26 mouse cellular contexts compared by ENCODE assay signal in the genomic region with DNA sequence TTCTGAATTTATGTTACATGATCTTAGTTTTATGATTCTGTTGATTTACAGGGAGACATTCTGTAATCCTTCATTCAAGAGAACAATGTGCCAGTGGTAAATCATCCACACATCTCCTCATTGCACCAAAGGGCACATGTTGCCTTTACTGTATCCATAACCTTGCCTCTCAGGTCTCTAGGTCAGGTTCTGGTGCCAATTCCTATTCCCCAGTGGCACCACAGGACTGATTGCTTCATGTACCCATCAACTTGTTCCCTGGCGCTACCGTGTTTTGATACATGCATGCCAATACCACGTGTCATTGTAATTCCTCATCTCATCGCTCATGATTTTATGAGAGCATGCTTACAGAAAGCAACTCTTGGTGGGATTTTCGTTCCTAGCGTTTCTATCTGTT.
DNase-seq lines count a peak whose midpoint lies in the region; ATAC-seq lines count a peak whose summit lies in the region.
"Had no signal": no experiment of that assay in that cellular context is flagged by ENCODE, and none has a peak within 500 bp of the region (broad histone marks: within the 10 kb centered on the region; RNA-seq: fewer than 3 reads in every experiment).

No protein-coding gene starts in this region.

- no peak overlapping the region for H3K9ac ChIP-seq in midbrain, embryonic 11.5 days (ENCODE audit: low read length)
- H3K9ac ChIP-seq in midbrain, embryonic 13.5 days (replicated peaks), result no peak overlapping the region
- H3K9ac ChIP-seq in neural tube, embryonic 15.5 days (replicated peaks), result no peak overlapping the region
- H3K9ac ChIP-seq: forebrain, embryonic 12.5 days; heart, embryonic 13.5 days; limb, embryonic 13.5 days; liver, embryonic 12.5 days; midbrain, embryonic 12.5 days had no signal

- H3K4me1 ChIP-seq in midbrain, embryonic 11.5 days (ENCODE audit: control insufficient read depth, insufficient read depth, low read length), result peaks cover 9% of the 10 kb centered on the region; the same call in 1 of the 2 replicates
- peaks cover 28% of the 10 kb centered on the region for H3K4me1 ChIP-seq in midbrain, embryonic 13.5 days (replicated peaks)
- peaks cover 21% of the 10 kb centered on the region for H3K4me1 ChIP-seq in neural tube, embryonic 15.5 days
- H3K4me1 ChIP-seq: heart, embryonic 13.5 days; limb, embryonic 13.5 days; liver, embryonic 12.5 days had no signal

- H3K4me3 ChIP-seq in midbrain, embryonic 11.5 days (ENCODE audit: low read depth, low read length), result no peak overlapping the region
- H3K4me3 ChIP-seq in midbrain, embryonic 13.5 days (replicated peaks), result no peak overlapping the region
- H3K4me3 ChIP-seq in neural tube, embryonic 15.5 days (replicated peaks), result no peak overlapping the region
- H3K4me3 ChIP-seq: forebrain, embryonic 12.5 days; heart, embryonic 13.5 days; limb, embryonic 13.5 days; liver, embryonic 12.5 days; midbrain, embryonic 12.5 days had no signal

- ATAC-seq in midbrain, embryonic 11.5 days (ENCODE audit: low FRiP score), result no peak
- no peak for ATAC-seq in midbrain, embryonic 13.5 days
- no peak for ATAC-seq in neural tube, embryonic 15.5 days (ENCODE audit: low FRiP score)
- ATAC-seq: inflammation-experienced regulatory T-cells, adult 6 months; liver, embryonic 12.5 days; Patski had no signal

- WGBS in midbrain, embryonic 11.5 days, result 96% methylated on average over 6 of the region's 6 CpGs
- WGBS in midbrain, embryonic 13.5 days, result 90% methylated on average over 6 of the region's 6 CpGs
- 69% methylated on average over 6 of the region's 6 CpGs for WGBS in neural tube, embryonic 15.5 days

- peak; percentile 4 for DNase-seq in adrenal gland, postnatal 25 days
- DNase-seq in adrenal gland, adult (ENCODE audit: inconsistent age in 2 of 2, low spot score in 1 of 2), result no peak
- peak; percentile 45 for DNase-seq in midbrain, embryonic 11.5 days (ENCODE audit: low spot score, missing footprints)
- peak; percentile 57 for DNase-seq in gonadal fat pad, adult 2 months (ENCODE audit: low read depth)
- DNase-seq in lung, postnatal 25 days (ENCODE audit: low spot score), result no peak
- DNase-seq: adrenal gland, adult 8-10 months; cerebellum, adult 9-10 months; gastrocnemius, postnatal 10 days; heart, adult 18-20 months; kidney, adult 18-20 months; layer of hippocampus, adult 9-11 months; lung, adult 18-20 months; lung, postnatal 10 days; right cerebral cortex, postnatal 14 days; thymus, adult 2 months had no signal

- H3K36me3 ChIP-seq in midbrain, embryonic 11.5 days (ENCODE audit: control insufficient read depth, insufficient read depth, low read length), result no peaks in the 10 kb centered on the region
- no peaks in the 10 kb centered on the region for H3K36me3 ChIP-seq in midbrain, embryonic 13.5 days
- no peaks in the 10 kb centered on the region for H3K36me3 ChIP-seq in neural tube, embryonic 15.5 days
- H3K36me3 ChIP-seq: forebrain, embryonic 12.5 days; heart, embryonic 13.5 days; limb, embryonic 13.5 days; liver, embryonic 12.5 days; midbrain, embryonic 12.5 days had no signal

- H3K4me2 ChIP-seq in midbrain, embryonic 11.5 days, result no peak overlapping the region
- H3K4me2 ChIP-seq in midbrain, embryonic 13.5 days (replicated peaks), result no peak overlapping the region
- no peak overlapping the region for H3K4me2 ChIP-seq in neural tube, embryonic 15.5 days
- H3K4me2 ChIP-seq: forebrain, embryonic 12.5 days; heart, embryonic 13.5 days; limb, embryonic 13.5 days; liver, embryonic 12.5 days; midbrain, embryonic 12.5 days had no signal

- H3K9me3 ChIP-seq in midbrain, embryonic 11.5 days (ENCODE audit: control insufficient read depth, low read length), result no peaks in the 10 kb centered on the region
- no peaks in the 10 kb centered on the region for H3K9me3 ChIP-seq in midbrain, embryonic 13.5 days
- H3K9me3 ChIP-seq in neural tube, embryonic 15.5 days (replicated peaks), result no peaks in the 10 kb centered on the region
- H3K9me3 ChIP-seq: forebrain, embryonic 12.5 days; heart, embryonic 13.5 days; limb, embryonic 13.5 days; liver, embryonic 12.5 days; midbrain, embryonic 12.5 days had no signal

- no peaks in the 10 kb centered on the region for H3K27me3 ChIP-seq in midbrain, embryonic 11.5 days (ENCODE audit: control insufficient read depth, insufficient read depth, low read length)
- H3K27me3 ChIP-seq in midbrain, embryonic 13.5 days, result no peaks in the 10 kb centered on the region
- H3K27me3 ChIP-seq in neural tube, embryonic 15.5 days (replicated peaks), result no peaks in the 10 kb centered on the region
- H3K27me3 ChIP-seq: forebrain, embryonic 12.5 days; heart, embryonic 13.5 days; limb, embryonic 13.5 days; liver, embryonic 12.5 days; midbrain, embryonic 12.5 days had no signal

- H3K27ac ChIP-seq in midbrain, embryonic 11.5 days (ENCODE audit: low read depth, low read length), result no peak overlapping the region
- H3K27ac ChIP-seq in midbrain, embryonic 13.5 days, result no peak overlapping the region
- H3K27ac ChIP-seq in neural tube, embryonic 15.5 days (replicated peaks), result 0 out of 2 replicates have a peak overlapping the region, but pooled peaks have one; percentile 51
- H3K27ac ChIP-seq: forebrain, embryonic 12.5 days; heart, embryonic 13.5 days; kidney, postnatal 0 days; limb, embryonic 13.5 days; liver, embryonic 12.5 days; midbrain, embryonic 12.5 days; stomach, postnatal 0 days had no signal

Comparison
In these comparisons a context has a peak if more than half of its experiments do, and no peak if none do; other contexts are left out.
1. DNase-seq: peak in adrenal gland, postnatal 25 days (single experiment), midbrain, embryonic 11.5 days (single experiment) and gonadal fat pad, adult 2 months (single experiment); none in adrenal gland, adult (0 of 2) and lung, postnatal 25 days (single experiment).